Mouse (Mus musculus) brain, embryonic 14.5 days (tissue): ENCODE results near the gene Srsf2. TPM values are rescaled to one million over a fixed set of nuclear protein-coding genes. Genes with fewer than 3 reads are reported as not detected.
"Not testable (repeated sequence)": the region's sequence is repeated elsewhere in the genome, so short reads cannot be mapped to it uniquely, and the experiment has no call there.

ENCODE experiments used
- DNase-seq: peaks from one replicate; pipeline ENCODE4 v3.0.0-alpha.2; 2011; ENCODE audit warnings: low read depth
- CTCF ChIP-seq: fragments of 200-500 bp; IDR thresholded peaks from 2 replicates; pipeline ENCODE4 v1.5.1; 2012; ENCODE audit warnings: inconsistent platforms, mild to moderate bottlenecking, moderate library complexity, borderline replicate concordance; ENCODE audit not compliant: insufficient read depth, insufficient read length; ENCODE audit errors: extremely low read depth
- POLR2A ChIP-seq: fragments of 200-500 bp; IDR thresholded peaks from 2 replicates; pipeline ENCODE4 v1.6.1; 2012; ENCODE audit warnings: mild to moderate bottlenecking, inconsistent platforms, borderline replicate concordance; ENCODE audit not compliant: poor library complexity, insufficient read depth, insufficient read length, severe bottlenecking; ENCODE audit errors: extremely low read depth
- polyA plus RNA-seq: library from polyadenylated mRNA; depleted of rRNA; stranded (reverse); fragments of >200 nt; gene quantifications from 2 replicates; pipeline ENCODE4 v1.2.3, GENCODE M21; 2012; rRNA removed

The Srsf2 gene
- 599 and 784 TPM in 2 replicates for polyA plus RNA-seq

GRCm38 (mm10) chr11:116852891-116853511 is at the start of gene Srsf2:
Gene Srsf2, minus strand, starts transcription at chr11:116853094.
- TF ChIP-seq CTCF (no peak), POLR2A (peak; percentile 98)
- peak; percentile 98 for DNase-seq

- not testable (repeated sequence) for DNase-seq
These were observed 49.7 kb upstream of the Srsf2 start for GRCm38 (mm10) chr11:116902588-116902987.

GRCm38 (mm10) chr11:116899247-116899646 is 46.4 kb upstream of the Srsf2 start:
- DNase-seq = peak; percentile 27
- TF ChIP-seq POLR2A (no peak), CTCF (no peak)

- TF ChIP-seq POLR2A (no peak), CTCF (no peak)
These were observed 42.5 kb upstream of the Srsf2 start for GRCm38 (mm10) chr11:116895402-116895801.

GRCm38 (mm10) chr11:116893532-116894442 is 40.9 kb upstream of the Srsf2 start:
- DNase-seq = peak; percentile 45
- no peak for TF ChIP-seq POLR2A
- TF ChIP-seq CTCF = no peak

More at GRCm38 (mm10) chr11:116895402-116895801, 42.5 kb upstream of the Srsf2 start:
- DNase-seq = no peak

DNA sequence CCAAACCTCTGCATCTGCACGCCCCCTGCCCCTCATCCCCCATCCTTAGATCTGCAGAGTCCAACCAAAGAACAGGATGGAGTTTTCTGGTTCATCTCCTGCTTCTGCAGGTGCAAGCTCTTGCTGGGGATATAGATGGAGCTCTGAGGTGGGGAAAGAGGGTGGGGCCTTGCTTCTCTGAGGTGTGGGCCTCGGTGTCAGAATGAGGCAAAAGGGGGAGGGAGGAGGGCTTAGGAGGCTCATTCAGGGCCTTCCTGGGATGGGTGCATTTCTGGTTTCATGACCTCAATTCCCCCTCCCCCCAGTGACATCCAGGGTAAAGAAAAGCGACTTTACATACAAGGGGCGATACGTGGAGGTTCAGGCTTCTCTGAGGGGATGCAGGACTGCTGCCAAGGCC is 34.2 kb upstream of the Srsf2 start:
- no peak for TF ChIP-seq POLR2A
- no peak for TF ChIP-seq CTCF
- DNase-seq = no peak

- peak; percentile 93 for DNase-seq
- TF ChIP-seq POLR2A = no peak
- TF ChIP-seq CTCF = peak; percentile 96
These were observed 32.6 kb upstream of the Srsf2 start for GRCm38 (mm10) chr11:116885275-116886151.

GRCm38 (mm10) chr11:116884061-116884460 is 31.2 kb upstream of the Srsf2 start:
- TF ChIP-seq CTCF (no peak), POLR2A (no peak)
- DNase-seq = no peak

GRCm38 (mm10) chr11:116882446-116882845 is 29.6 kb upstream of the Srsf2 start:
- no peak for DNase-seq
- TF ChIP-seq POLR2A = no peak
- TF ChIP-seq CTCF = no peak

DNA sequence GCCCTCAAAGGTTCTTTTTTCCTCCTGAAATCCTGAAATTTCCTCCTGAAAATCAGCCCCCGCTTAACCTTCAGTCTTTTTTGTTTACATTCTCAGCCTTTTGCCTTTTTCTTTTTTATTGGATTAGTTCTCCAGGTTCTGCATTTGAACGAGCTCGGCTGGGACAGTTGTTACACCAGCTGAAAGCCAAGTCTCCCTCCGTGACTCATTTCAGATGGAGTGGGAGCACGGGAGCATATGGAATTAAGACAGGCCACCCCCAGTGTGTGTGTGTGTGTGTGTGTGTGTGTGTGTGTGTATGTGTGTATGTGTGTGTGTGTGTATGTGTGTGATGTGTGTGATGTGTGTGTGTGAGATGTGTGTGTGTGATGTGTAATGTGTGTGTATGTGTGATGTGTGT is 28.5 kb upstream of the Srsf2 start:
- no peak for DNase-seq
- no peak for TF ChIP-seq CTCF
- no peak for TF ChIP-seq POLR2A

DNA sequence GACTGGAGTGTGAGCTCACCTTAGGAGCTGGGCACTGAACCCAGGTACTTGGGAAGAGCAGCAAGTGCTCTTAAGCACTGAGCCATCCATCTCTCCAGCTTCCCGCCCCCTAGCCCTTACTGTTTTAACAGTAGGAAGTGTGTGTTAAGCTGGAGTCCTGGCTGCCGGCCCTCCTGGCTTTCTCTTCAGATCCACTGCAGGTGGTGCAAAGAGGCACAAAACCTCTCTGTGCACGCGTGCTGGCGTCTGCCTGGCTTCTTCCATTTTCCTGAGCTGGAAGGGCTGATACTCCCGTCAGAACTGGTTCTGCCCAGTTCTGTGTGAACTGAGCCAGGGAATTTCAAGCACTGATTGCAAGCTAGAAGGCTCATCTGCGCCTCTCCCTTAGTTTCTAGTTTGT is 27.9 kb upstream of the Srsf2 start:
- peak; percentile 56 for DNase-seq
- no peak for TF ChIP-seq CTCF
- no peak for TF ChIP-seq POLR2A
